Mouse (Mus musculus) hindbrain, embryonic 15.5 days (tissue): ENCODE measurements around the gene Olfr921. TPM values are rescaled to one million over a fixed set of nuclear protein-coding genes. Genes with fewer than 3 reads are reported as not detected.

Experiments
- polyA plus RNA-seq: library from polyadenylated mRNA; unstranded; fragments of >200 nt; fragmentation: Nextera tagmentation; extraction: Ambion mirVana; gene quantifications from 2 replicates; pipeline ENCODE4 v1.2.1, GENCODE M21; 2015

The Olfr921 gene
- polyA plus RNA-seq, 1 experiment from 2014 or later: not detected

Other genes with a start within 250 kb of the Olfr921 start
- not detected in 2 replicates for gene Olfr910, start 235.2 kb upstream of the Olfr921 start, polyA plus RNA-seq
- not detected in 2 replicates for gene Olfr912, start 192.9 kb upstream of the Olfr921 start, polyA plus RNA-seq
- not detected in 2 replicates for gene Olfr913, start 180.3 kb upstream of the Olfr921 start, polyA plus RNA-seq
- not detected in 2 replicates for gene Olfr914, start 168.0 kb upstream of the Olfr921 start, polyA plus RNA-seq
- gene Olfr916, start 113.2 kb upstream of the Olfr921 start, polyA plus RNA-seq: not detected in 2 replicates
- gene Olfr917, start 107.2 kb upstream of the Olfr921 start, polyA plus RNA-seq: not detected in 2 replicates
- gene Olfr918, start 98.5 kb upstream of the Olfr921 start, polyA plus RNA-seq: not detected in 2 replicates
- gene Olfr919, start 69.4 kb upstream of the Olfr921 start, polyA plus RNA-seq: not detected in 2 replicates
- gene Vwa5a, start 54.8 kb upstream of the Olfr921 start, polyA plus RNA-seq: 8.5 and 9.1 TPM in 2 replicates
- gene Olfr920, start 20.8 kb upstream of the Olfr921 start, polyA plus RNA-seq: not detected in 2 replicates
- not detected in 2 replicates for gene Olfr922, start 41.5 kb downstream of the Olfr921 start, polyA plus RNA-seq
- not detected in 2 replicates for gene Olfr923, start 53.5 kb downstream of the Olfr921 start, polyA plus RNA-seq
- not detected in 2 replicates for gene Olfr924, start 71.4 kb downstream of the Olfr921 start, polyA plus RNA-seq
- gene Olfr26, start 82.0 kb downstream of the Olfr921 start, polyA plus RNA-seq: not detected in 2 replicates
- gene Olfr926, start 104.1 kb downstream of the Olfr921 start, polyA plus RNA-seq: not detected in 2 replicates
- gene Olfr930, start 156.7 kb downstream of the Olfr921 start, polyA plus RNA-seq: not detected in 2 replicates
- gene Olfr933, start 199.2 kb downstream of the Olfr921 start, polyA plus RNA-seq: not detected in 2 replicates
- gene Olfr934, start 215.2 kb downstream of the Olfr921 start, polyA plus RNA-seq: not detected in 2 replicates
- gene Olfr935, start 226.6 kb downstream of the Olfr921 start, polyA plus RNA-seq: not detected in 2 replicates